Mouse (Mus musculus) retina, embryonic 14.5 days (tissue): Measurements from ENCODE around the gene Cep170b.
A peak's percentile ranks its signal among the peaks of the same experiment; 100 is the strongest.

Experiments used
- DNase-seq: peaks from one replicate; pipeline ENCODE4 v3.0.0-alpha.2; 2015; ENCODE audit warnings: low spot score

Gene Cep170b

GRCm38 (mm10) chr12:112720216-112720615, at the start of gene Cep170b:
Cep170b (plus strand) TSS chr12:112720455.
- DNase-seq: no peak

GRCm38 (mm10) chr12:112670718-112671393, 49.4 kb upstream of the Cep170b start:
- peak; percentile 72 for DNase-seq

GRCm38 (mm10) chr12:112671891-112672290, 48.4 kb upstream of the Cep170b start:
- DNase-seq: peak; percentile 61

GRCm38 (mm10) chr12:112672744-112673575, 47.3 kb upstream of the Cep170b start:
- DNase-seq: peak; percentile 71

- no peak for DNase-seq
Observed at GRCm38 (mm10) chr12:112673576-112674091, 46.6 kb upstream of the Cep170b start.

- peak; percentile 55 for DNase-seq
Observed at GRCm38 (mm10) chr12:112674132-112675011, 45.9 kb upstream of the Cep170b start, which contains the start of gene Akt1. Akt1 (minus strand) TSS chr12:112674884.

- DNase-seq: peak; percentile 95
Observed at GRCm38 (mm10) chr12:112675245-112676035, 44.8 kb upstream of the Cep170b start.

- DNase-seq: no peak
Observed at GRCm38 (mm10) chr12:112677076-112677475, 43.2 kb upstream of the Cep170b start.

GRCm38 (mm10) chr12:112677943-112678554, 42.2 kb upstream of the Cep170b start:
- DNase-seq: no peak

- DNase-seq: peak; percentile 86
Observed at GRCm38 (mm10) chr12:112678555-112679026, 41.7 kb upstream of the Cep170b start, which contains the start of gene Zbtb42. Zbtb42 (plus strand) TSS chr12:112678828.

GRCm38 (mm10) chr12:112679027-112679996, 40.9 kb upstream of the Cep170b start:
- DNase-seq: peak; percentile 54

GRCm38 (mm10) chr12:112683351-112683750, 36.9 kb upstream of the Cep170b start:
- no peak for DNase-seq

- DNase-seq: no peak
Observed at GRCm38 (mm10) chr12:112688458-112688857, 31.8 kb upstream of the Cep170b start.

GRCm38 (mm10) chr12:112693185-112694126, 26.8 kb upstream of the Cep170b start:
- DNase-seq: peak; percentile 96

- DNase-seq: no peak
Observed at GRCm38 (mm10) chr12:112694127-112694475, 26.2 kb upstream of the Cep170b start.

GRCm38 (mm10) chr12:112696806-112697425, 23.3 kb upstream of the Cep170b start:
- DNase-seq: no peak

- DNase-seq: no peak
Observed at GRCm38 (mm10) chr12:112700522-112700921, 19.7 kb upstream of the Cep170b start.
